Comparison of ENCODE assay signal across 9 mouse cellular contexts in genomic region chr2:60089528-60090247, GRCm38 (mm10).
DNase-seq lines count a peak whose midpoint lies in the region; ATAC-seq and TF ChIP-seq lines count a peak whose summit lies in the region.
"Had no signal": no experiment of that assay in that cellular context is flagged by ENCODE, and none has a peak within 500 bp of the region (broad histone marks: within the 10 kb centered on the region; RNA-seq: fewer than 3 reads in every experiment).

No protein-coding gene starts in this region.

- 0 out of 2 replicates have a peak, but pooled peaks have one; percentile 48 for ATAC-seq in hindbrain, embryonic 12.5 days (ENCODE audit: low FRiP score)
- no peak for ATAC-seq in liver, embryonic 15.5 days (ENCODE audit: insufficient read depth)

- intact Hi-C loops in gastrocnemius, adult 2 months (cut with DNase I), result no loop called here

- peak overlapping the region; percentile 38; the same call in 1 of the 2 replicates for H3K27ac ChIP-seq in gastrocnemius, adult 2 months
- H3K27ac ChIP-seq in hindbrain, embryonic 12.5 days, result peak overlapping the region; percentile 64
- no peak overlapping the region for H3K27ac ChIP-seq in liver, embryonic 15.5 days (replicated peaks)

- 48% methylated on average over 15 of the region's 15 CpGs for WGBS in hindbrain, embryonic 12.5 days
- 64% methylated on average over 15 of the region's 15 CpGs for WGBS in liver, embryonic 15.5 days (ENCODE audit: insufficient replicate concordance)

- no peak for DNase-seq in gastrocnemius, adult 2 months
- no peak for DNase-seq in gastrocnemius, postnatal 25 days
- DNase-seq in ES-CJ7 (ENCODE audit: low read depth, low spot score), result peak; percentile 19
- no peak for DNase-seq in cerebellum, adult 8-10 months
- no peak for DNase-seq in left cerebral cortex, adult 8-10 months (ENCODE audit: low spot score in 2 of 2)
- no peak for DNase-seq in gastrocnemius, postnatal 4 days (ENCODE audit: low spot score in 2 of 2)
- DNase-seq: cerebellum, adult 9-11 months had no signal

- peak overlapping the region; percentile 37 for H3K4me3 ChIP-seq in gastrocnemius, adult 2 months
- H3K4me3 ChIP-seq in hindbrain, embryonic 12.5 days, result no peak overlapping the region
- no peak overlapping the region for H3K4me3 ChIP-seq in liver, embryonic 15.5 days (replicated peaks)

- no peaks in the 10 kb centered on the region for H3K27me3 ChIP-seq in hindbrain, embryonic 12.5 days
- no peaks in the 10 kb centered on the region for H3K27me3 ChIP-seq in liver, embryonic 15.5 days

- no peaks in the 10 kb centered on the region for H3K9me3 ChIP-seq in hindbrain, embryonic 12.5 days (replicated peaks)
- no peaks in the 10 kb centered on the region for H3K9me3 ChIP-seq in liver, embryonic 15.5 days (replicated peaks)

- no peak overlapping the region for H3K9ac ChIP-seq in hindbrain, embryonic 12.5 days
- H3K9ac ChIP-seq in liver, embryonic 15.5 days, result no peak overlapping the region

- peak overlapping the region; percentile 27 for H3K4me2 ChIP-seq in hindbrain, embryonic 12.5 days (replicated peaks)
- H3K4me2 ChIP-seq in liver, embryonic 15.5 days, result peak overlapping the region; percentile 27; the same call in 1 of the 2 replicates

- H3K4me1 ChIP-seq in hindbrain, embryonic 12.5 days, result peaks cover 11% of the 10 kb centered on the region
- peaks cover 16% of the 10 kb centered on the region for H3K4me1 ChIP-seq in liver, embryonic 15.5 days (replicated peaks)

- no peak for TF ChIP-seq CTCF in gastrocnemius, adult 2 months (IDR thresholded peaks at IDR 0.05)

- H3K36me3 ChIP-seq in hindbrain, embryonic 12.5 days, result no peaks in the 10 kb centered on the region
- no peaks in the 10 kb centered on the region for H3K36me3 ChIP-seq in liver, embryonic 15.5 days (replicated peaks)
